Mouse (Mus musculus) R1 (cell line): ENCODE data around the gene Rfc4.
"Not testable (repeated sequence)": the region's sequence is repeated elsewhere in the genome, so short reads cannot be mapped to it uniquely, and the experiment has no call there.

Experiments
- DNase-seq: peaks from one replicate; pipeline ENCODE4 v3.0.0-alpha.2; 2018; ENCODE audit warnings: low read depth, low spot score

Gene Rfc4

GRCm38 (mm10) chr16:23103038-23103745 lies 24.3 kb downstream of the Rfc4 start:
- no peak for DNase-seq

GRCm38 (mm10) chr16:23102340-23103037 lies 25.0 kb downstream of the Rfc4 start:
- peak; percentile 96 for DNase-seq

GRCm38 (mm10) chr16:23100613-23101012 lies 26.9 kb downstream of the Rfc4 start:
- peak; percentile 65 for DNase-seq

GRCm38 (mm10) chr16:23100099-23100575 lies 27.4 kb downstream of the Rfc4 start:
- DNase-seq = peak; percentile 94

- peak; percentile 96 for DNase-seq
These were observed 27.9 kb downstream of the Rfc4 start for GRCm38 (mm10) chr16:23099632-23100031.

GRCm38 (mm10) chr16:23098105-23098452 lies 29.5 kb downstream of the Rfc4 start:
- peak; percentile 98 for DNase-seq

- peak; percentile 75 for DNase-seq
These were observed 30.0 kb downstream of the Rfc4 start for GRCm38 (mm10) chr16:23097290-23098104.

GRCm38 (mm10) chr16:23096886-23097285 lies 30.7 kb downstream of the Rfc4 start:
- not testable (repeated sequence) for DNase-seq

GRCm38 (mm10) chr16:23095581-23095980 lies 32.0 kb downstream of the Rfc4 start:
- peak; percentile 64 for DNase-seq

GRCm38 (mm10) chr16:23094136-23094535 lies 33.4 kb downstream of the Rfc4 start:
- DNase-seq = no peak

GRCm38 (mm10) chr16:23093321-23093953 lies 34.1 kb downstream of the Rfc4 start:
- DNase-seq = no peak

- DNase-seq = not testable (repeated sequence)
These were observed 36.2 kb downstream of the Rfc4 start for GRCm38 (mm10) chr16:23091345-23091744.

GRCm38 (mm10) chr16:23088491-23088890 lies 39.0 kb downstream of the Rfc4 start:
- peak; percentile 63 for DNase-seq

GRCm38 (mm10) chr16:23087712-23088111 lies 39.8 kb downstream of the Rfc4 start:
- peak; percentile 66 for DNase-seq

- not testable (repeated sequence) for DNase-seq
These were observed 40.4 kb downstream of the Rfc4 start for GRCm38 (mm10) chr16:23087159-23087558.

- not testable (repeated sequence) for DNase-seq
These were observed 50.0 kb downstream of the Rfc4 start for GRCm38 (mm10) chr16:23077516-23077915.
